Mouse (Mus musculus): ENCODE results near the gene Plch2. TPM values are rescaled to one million over a fixed set of nuclear protein-coding genes. Genes with fewer than 3 reads are reported as not detected.

Gene Plch2
- polyA plus RNA-seq, 1 experiment from 2014 or later: 0.22 TPM

GRCm38 (mm10) chr4:155070921-155071320 lies 14.3 kb upstream of the Plch2 start:
- no peak overlapping the region for H3K4me2 ChIP-seq (ENCODE audit: low read length)
- peaks cover 7 to 15% of the 10 kb centered on the region in 2 experiments; a peak in 3 of 4 replicates for H3K4me1 ChIP-seq (ENCODE audit: control insufficient read depth in 2 of 2, insufficient read depth in 2 of 2, low read length in 2 of 2)
- no peak overlapping the region for H3K4me3 ChIP-seq (ENCODE audit: control insufficient read depth in 1 of 2, insufficient read depth in 1 of 2, low read depth in 1 of 2, low read length in 2 of 2)
- H3K36me3 ChIP-seq (ENCODE audit: control insufficient read depth, insufficient read depth, low read length): peaks cover 80% of the 10 kb centered on the region
- no peak for ATAC-seq (ENCODE audit: insufficient number of reproducible peaks, insufficient read depth, low FRiP score, low read depth)
- H3K9me3 ChIP-seq (ENCODE audit: control insufficient read depth, low read length): no peaks in the 10 kb centered on the region
- WGBS: 94% methylated on average over 5 of the region's 5 CpGs
- H3K27me3 ChIP-seq (ENCODE audit: control insufficient read depth, insufficient read depth, low read length): no peaks in the 10 kb centered on the region
- H3K27ac ChIP-seq (replicated peaks in 1 of 2; ENCODE audit: control insufficient read depth in 1 of 2, insufficient read depth in 1 of 2, low read depth in 2 of 2, low read length in 2 of 2): no peak overlapping the region
- H3K9ac ChIP-seq (ENCODE audit: low read length): no peak overlapping the region

- Histone ChIP-seq H3K4me1 (ENCODE audit: control insufficient read depth in 2 of 2, insufficient read depth in 2 of 2, low read length in 2 of 2) (peaks cover 7 to 15% of the 10 kb centered on the region in 2 experiments; a peak in 3 of 4 replicates), H3K9ac (ENCODE audit: low read length) (no peak overlapping the region), H3K4me2 (ENCODE audit: low read length) (no peak overlapping the region), H3K27me3 (ENCODE audit: control insufficient read depth, insufficient read depth, low read length) (no peaks in the 10 kb centered on the region), H3K27ac (replicated peaks in 1 of 2; ENCODE audit: control insufficient read depth in 1 of 2, insufficient read depth in 1 of 2, low read depth in 2 of 2, low read length in 2 of 2) (no peak overlapping the region), H3K9me3 (ENCODE audit: control insufficient read depth, low read length) (no peaks in the 10 kb centered on the region), H3K36me3 (ENCODE audit: control insufficient read depth, insufficient read depth, low read length) (peaks cover 72% of the 10 kb centered on the region), H3K4me3 (ENCODE audit: control insufficient read depth in 1 of 2, insufficient read depth in 1 of 2, low read depth in 1 of 2, low read length in 2 of 2) (no peak overlapping the region)
- 90% methylated on average over 13 of the region's 13 CpGs for WGBS
- no peak for ATAC-seq (ENCODE audit: insufficient number of reproducible peaks, insufficient read depth, low FRiP score, low read depth)
Observed at GRCm38 (mm10) chr4:155070199-155070598, 13.6 kb upstream of the Plch2 start.

GRCm38 (mm10) chr4:155069191-155069590 lies 12.6 kb upstream of the Plch2 start:
- Histone ChIP-seq H3K4me2 (ENCODE audit: low read length) (no peak overlapping the region), H3K36me3 (ENCODE audit: control insufficient read depth, insufficient read depth, low read length) (peaks cover 62% of the 10 kb centered on the region), H3K27ac (replicated peaks in 1 of 2; ENCODE audit: control insufficient read depth in 1 of 2, insufficient read depth in 1 of 2, low read depth in 2 of 2, low read length in 2 of 2) (no peak overlapping the region), H3K9ac (ENCODE audit: low read length) (no peak overlapping the region), H3K4me3 (ENCODE audit: control insufficient read depth in 1 of 2, insufficient read depth in 1 of 2, low read depth in 1 of 2, low read length in 2 of 2) (no peak overlapping the region), H3K27me3 (ENCODE audit: control insufficient read depth, insufficient read depth, low read length) (no peaks in the 10 kb centered on the region), H3K9me3 (ENCODE audit: control insufficient read depth, low read length) (no peaks in the 10 kb centered on the region), H3K4me1 (ENCODE audit: control insufficient read depth in 2 of 2, insufficient read depth in 2 of 2, low read length in 2 of 2) (peaks cover 7 to 15% of the 10 kb centered on the region in 2 experiments; a peak in 3 of 4 replicates)
- ATAC-seq (ENCODE audit: insufficient number of reproducible peaks, insufficient read depth, low FRiP score, low read depth): no peak
- 79% methylated on average over 6 of the region's 6 CpGs for WGBS

GRCm38 (mm10) chr4:155068357-155068972 lies 11.9 kb upstream of the Plch2 start:
- H3K4me2 ChIP-seq (ENCODE audit: low read length): no peak overlapping the region
- 93% methylated on average over 20 of the region's 20 CpGs for WGBS
- H3K4me3 ChIP-seq (ENCODE audit: control insufficient read depth in 1 of 2, insufficient read depth in 1 of 2, low read depth in 1 of 2, low read length in 2 of 2): no peak overlapping the region
- no peaks in the 10 kb centered on the region for H3K9me3 ChIP-seq (ENCODE audit: control insufficient read depth, low read length)
- H3K27ac ChIP-seq (replicated peaks in 1 of 2; ENCODE audit: control insufficient read depth in 1 of 2, insufficient read depth in 1 of 2, low read depth in 2 of 2, low read length in 2 of 2): no peak overlapping the region
- H3K36me3 ChIP-seq (ENCODE audit: control insufficient read depth, insufficient read depth, low read length): peaks cover 55% of the 10 kb centered on the region
- no peaks in the 10 kb centered on the region for H3K27me3 ChIP-seq (ENCODE audit: control insufficient read depth, insufficient read depth, low read length)
- H3K4me1 ChIP-seq (ENCODE audit: control insufficient read depth in 2 of 2, insufficient read depth in 2 of 2, low read length in 2 of 2): peaks cover 7 to 15% of the 10 kb centered on the region in 2 experiments; a peak in 3 of 4 replicates
- no peak overlapping the region for H3K9ac ChIP-seq (ENCODE audit: low read length)
- ATAC-seq (ENCODE audit: insufficient number of reproducible peaks, insufficient read depth, low FRiP score, low read depth): no peak

- peak within 1 kb of the TSS; percentile 76 to 92 for H3K4me3 ChIP-seq (ENCODE audit: control insufficient read depth in 1 of 2, insufficient read depth in 1 of 2, low read depth in 1 of 2, low read length in 2 of 2)
- H3K9me3 ChIP-seq (ENCODE audit: control insufficient read depth, low read length): no peaks in the 10 kb centered on the region
- WGBS: under 1% methylated on average over 48 of the region's 48 CpGs
- peaks cover 40% of the 10 kb centered on the region for H3K36me3 ChIP-seq (ENCODE audit: control insufficient read depth, insufficient read depth, low read length)
- peak within 1 kb of the TSS; percentile 90 for H3K9ac ChIP-seq (ENCODE audit: low read length)
- H3K27me3 ChIP-seq (ENCODE audit: control insufficient read depth, insufficient read depth, low read length): no peaks in the 10 kb centered on the region
- H3K4me2 ChIP-seq (ENCODE audit: low read length): peak within 1 kb of the TSS; percentile 96
- H3K4me1 ChIP-seq (ENCODE audit: control insufficient read depth in 2 of 2, insufficient read depth in 2 of 2, low read length in 2 of 2): peaks cover 7 to 15% of the 10 kb centered on the region in 2 experiments; a peak in 3 of 4 replicates
- ATAC-seq (ENCODE audit: insufficient number of reproducible peaks, insufficient read depth, low FRiP score, low read depth): peak; percentile 93
- peak within 1 kb of the TSS; percentile 79 to 81 for H3K27ac ChIP-seq (replicated peaks in 1 of 2; ENCODE audit: control insufficient read depth in 1 of 2, insufficient read depth in 1 of 2, low read depth in 2 of 2, low read length in 2 of 2)
Observed at GRCm38 (mm10) chr4:155066834-155067522, 10.4 kb upstream of the Plch2 start, which contains the start of gene Pex10. Gene Pex10 (plus strand): TSS chr4:155067016.

GRCm38 (mm10) chr4:155065970-155066833 lies 9.6 kb upstream of the Plch2 start:
- WGBS: 4% methylated on average over 15 of the region's 15 CpGs
- H3K4me2 ChIP-seq (ENCODE audit: low read length): peak overlapping the region; percentile 96
- H3K27ac ChIP-seq (replicated peaks in 1 of 2; ENCODE audit: control insufficient read depth in 1 of 2, insufficient read depth in 1 of 2, low read depth in 2 of 2, low read length in 2 of 2): peak overlapping the region; percentile 23 to 78; a peak in 3 of 4 replicates
- H3K36me3 ChIP-seq (ENCODE audit: control insufficient read depth, insufficient read depth, low read length): peaks cover 32% of the 10 kb centered on the region
- H3K9ac ChIP-seq (ENCODE audit: low read length): peak overlapping the region; percentile 56
- H3K9me3 ChIP-seq (ENCODE audit: control insufficient read depth, low read length): no peaks in the 10 kb centered on the region
- no peak for ATAC-seq (ENCODE audit: insufficient number of reproducible peaks, insufficient read depth, low FRiP score, low read depth)
- peaks cover 9 to 18% of the 10 kb centered on the region in 2 experiments; a peak in 3 of 4 replicates for H3K4me1 ChIP-seq (ENCODE audit: control insufficient read depth in 2 of 2, insufficient read depth in 2 of 2, low read length in 2 of 2)
- H3K27me3 ChIP-seq (ENCODE audit: control insufficient read depth, insufficient read depth, low read length): no peaks in the 10 kb centered on the region
- H3K4me3 ChIP-seq (ENCODE audit: control insufficient read depth in 1 of 2, insufficient read depth in 1 of 2, low read depth in 1 of 2, low read length in 2 of 2): peak overlapping the region; percentile 35 to 76

GRCm38 (mm10) chr4:155064474-155064873 lies 7.9 kb upstream of the Plch2 start:
- peaks cover 15% of the 10 kb centered on the region for H3K36me3 ChIP-seq (ENCODE audit: control insufficient read depth, insufficient read depth, low read length)
- H3K9ac ChIP-seq (ENCODE audit: low read length): no peak overlapping the region
- H3K4me2 ChIP-seq (ENCODE audit: low read length): no peak overlapping the region
- H3K9me3 ChIP-seq (ENCODE audit: control insufficient read depth, low read length): no peaks in the 10 kb centered on the region
- peaks cover 9 to 19% of the 10 kb centered on the region in 2 experiments; a peak in 3 of 4 replicates for H3K4me1 ChIP-seq (ENCODE audit: control insufficient read depth in 2 of 2, insufficient read depth in 2 of 2, low read length in 2 of 2)
- H3K27ac ChIP-seq (replicated peaks in 1 of 2; ENCODE audit: control insufficient read depth in 1 of 2, insufficient read depth in 1 of 2, low read depth in 2 of 2, low read length in 2 of 2): no peak overlapping the region
- WGBS: 61% methylated on average over 2 of the region's 2 CpGs
- no peak overlapping the region for H3K4me3 ChIP-seq (ENCODE audit: control insufficient read depth in 1 of 2, insufficient read depth in 1 of 2, low read depth in 1 of 2, low read length in 2 of 2)
- H3K27me3 ChIP-seq (ENCODE audit: control insufficient read depth, insufficient read depth, low read length): 0 out of 2 replicates have a peak, but pooled peaks cover 2% of the 10 kb centered on the region
- no peak for ATAC-seq (ENCODE audit: insufficient number of reproducible peaks, insufficient read depth, low FRiP score, low read depth)

All from heart, embryonic 14.5 days (tissue).